Mouse (Mus musculus): ENCODE data around the gene Nosip. TPM values are rescaled to one million over a fixed set of nuclear protein-coding genes. Genes with fewer than 3 reads are reported as not detected.

Gene Nosip
- polyA plus RNA-seq, 1 experiment from 2014 or later = 52.7 TPM

- H3K4me1 ChIP-seq = no peaks in the 10 kb centered on the region
- ATAC-seq = no peak
- H3K9me3 ChIP-seq (replicated peaks) = no peaks in the 10 kb centered on the region
- no peak overlapping the region for H3K4me3 ChIP-seq
- no peak overlapping the region for H3K27ac ChIP-seq
- WGBS = 96% methylated on average over 9 of the region's 9 CpGs
- H3K36me3 ChIP-seq (ENCODE audit: poor library complexity, severe bottlenecking) = peaks cover 99% of the 10 kb centered on the region
- H3K9ac ChIP-seq = no peak overlapping the region
- H3K4me2 ChIP-seq = no peak overlapping the region
- H3K27me3 ChIP-seq = no peaks in the 10 kb centered on the region
Measured at GRCm38 (mm10) chr7:45038411-45038810, 23.8 kb upstream of the Nosip start.

DNA sequence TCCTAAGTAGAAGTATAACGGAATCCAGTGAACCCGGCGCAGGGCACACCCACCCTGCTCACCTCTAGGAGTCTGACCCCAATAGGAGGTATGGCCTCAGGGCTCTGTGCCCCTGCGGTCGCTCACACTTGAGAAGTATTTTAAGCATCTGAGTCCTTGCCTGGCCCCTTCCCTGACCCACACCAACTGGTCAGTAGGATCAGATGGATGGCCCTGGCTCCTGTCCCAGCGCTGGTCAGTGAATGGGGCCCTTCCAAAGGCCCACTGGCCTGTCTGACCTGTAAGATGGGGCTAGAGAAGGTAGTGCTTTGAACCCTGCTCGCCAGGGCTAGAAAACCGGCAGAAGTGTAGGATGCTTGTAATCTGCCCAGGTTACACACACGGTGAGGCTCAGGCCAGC lies 21.4 kb upstream of the Nosip start:
- no peak overlapping the region for H3K4me3 ChIP-seq
- no peak overlapping the region for H3K27ac ChIP-seq
- H3K27me3 ChIP-seq = no peaks in the 10 kb centered on the region
- H3K4me2 ChIP-seq = no peak overlapping the region
- no peak overlapping the region for H3K9ac ChIP-seq
- ATAC-seq = no peak
- 91% methylated on average over 9 of the region's 9 CpGs for WGBS
- H3K36me3 ChIP-seq (ENCODE audit: poor library complexity, severe bottlenecking) = peaks cover 99% of the 10 kb centered on the region
- no peaks in the 10 kb centered on the region for H3K9me3 ChIP-seq (replicated peaks)
- no peaks in the 10 kb centered on the region for H3K4me1 ChIP-seq

GRCm38 (mm10) chr7:45043307-45043706 lies 18.9 kb upstream of the Nosip start:
- Histone ChIP-seq H3K4me2 (no peak overlapping the region), H3K27ac (no peak overlapping the region), H3K4me1 (peaks cover 3% of the 10 kb centered on the region; the same call in 1 of the 2 replicates), H3K4me3 (no peak overlapping the region), H3K9me3 (replicated peaks) (no peaks in the 10 kb centered on the region), H3K36me3 (ENCODE audit: poor library complexity, severe bottlenecking) (peaks cover 99% of the 10 kb centered on the region), H3K27me3 (no peaks in the 10 kb centered on the region), H3K9ac (no peak overlapping the region)
- WGBS = 96% methylated on average over 11 of the region's 14 CpGs
- ATAC-seq = no peak

- Histone ChIP-seq H3K36me3 (ENCODE audit: poor library complexity, severe bottlenecking) (peaks cover 97% of the 10 kb centered on the region), H3K4me1 (peaks cover 13% of the 10 kb centered on the region), H3K4me3 (no peak overlapping the region), H3K27me3 (no peaks in the 10 kb centered on the region), H3K27ac (no peak overlapping the region), H3K9ac (no peak overlapping the region), H3K4me2 (no peak overlapping the region), H3K9me3 (replicated peaks) (no peaks in the 10 kb centered on the region)
- WGBS = 93% methylated on average over 22 of the region's 22 CpGs
- no peak for ATAC-seq
Measured at GRCm38 (mm10) chr7:45045741-45046140, 16.5 kb upstream of the Nosip start.

DNA sequence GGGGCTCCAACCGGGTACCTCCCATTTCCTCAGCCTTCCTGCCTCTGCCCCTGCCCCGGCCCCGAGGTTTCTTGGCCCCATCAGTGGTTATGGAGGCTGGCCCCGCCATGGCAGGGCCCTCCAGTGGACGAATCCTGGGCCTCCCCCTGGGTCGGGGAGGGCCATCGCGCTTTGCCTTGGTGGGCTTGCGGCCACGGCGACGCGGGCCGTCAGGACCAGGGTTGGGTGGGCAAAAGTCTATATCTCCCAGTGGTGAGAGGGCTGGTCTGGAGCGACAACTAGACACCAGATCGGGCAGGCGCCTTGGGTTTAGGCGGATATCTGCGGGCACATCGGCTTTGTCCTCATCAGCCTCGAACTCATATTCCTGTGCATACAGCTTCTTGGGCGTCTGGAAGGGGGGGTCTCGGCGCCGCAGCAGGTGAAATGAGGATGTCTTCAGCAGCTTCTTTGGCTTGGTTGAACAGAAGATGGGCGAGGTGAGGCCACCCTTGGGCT lies 15.3 kb upstream of the Nosip start:
- no peaks in the 10 kb centered on the region for H3K27me3 ChIP-seq
- no peak for ATAC-seq
- no peak overlapping the region for H3K9ac ChIP-seq
- peaks cover 85% of the 10 kb centered on the region for H3K36me3 ChIP-seq (ENCODE audit: poor library complexity, severe bottlenecking)
- 94% methylated on average over 26 of the region's 26 CpGs for WGBS
- no peak overlapping the region for H3K4me3 ChIP-seq
- no peaks in the 10 kb centered on the region for H3K9me3 ChIP-seq (replicated peaks)
- no peak overlapping the region for H3K27ac ChIP-seq
- peaks cover 25% of the 10 kb centered on the region for H3K4me1 ChIP-seq
- H3K4me2 ChIP-seq = no peak overlapping the region

GRCm38 (mm10) chr7:45047491-45047890 lies 14.7 kb upstream of the Nosip start:
- Histone ChIP-seq H3K9ac (no peak overlapping the region), H3K27ac (no peak overlapping the region), H3K4me3 (no peak overlapping the region), H3K4me1 (peaks cover 26% of the 10 kb centered on the region), H3K9me3 (replicated peaks) (no peaks in the 10 kb centered on the region), H3K27me3 (no peaks in the 10 kb centered on the region), H3K36me3 (ENCODE audit: poor library complexity, severe bottlenecking) (peaks cover 79% of the 10 kb centered on the region), H3K4me2 (no peak overlapping the region)
- WGBS = 94% methylated on average over 14 of the region's 14 CpGs
- ATAC-seq = no peak

DNA sequence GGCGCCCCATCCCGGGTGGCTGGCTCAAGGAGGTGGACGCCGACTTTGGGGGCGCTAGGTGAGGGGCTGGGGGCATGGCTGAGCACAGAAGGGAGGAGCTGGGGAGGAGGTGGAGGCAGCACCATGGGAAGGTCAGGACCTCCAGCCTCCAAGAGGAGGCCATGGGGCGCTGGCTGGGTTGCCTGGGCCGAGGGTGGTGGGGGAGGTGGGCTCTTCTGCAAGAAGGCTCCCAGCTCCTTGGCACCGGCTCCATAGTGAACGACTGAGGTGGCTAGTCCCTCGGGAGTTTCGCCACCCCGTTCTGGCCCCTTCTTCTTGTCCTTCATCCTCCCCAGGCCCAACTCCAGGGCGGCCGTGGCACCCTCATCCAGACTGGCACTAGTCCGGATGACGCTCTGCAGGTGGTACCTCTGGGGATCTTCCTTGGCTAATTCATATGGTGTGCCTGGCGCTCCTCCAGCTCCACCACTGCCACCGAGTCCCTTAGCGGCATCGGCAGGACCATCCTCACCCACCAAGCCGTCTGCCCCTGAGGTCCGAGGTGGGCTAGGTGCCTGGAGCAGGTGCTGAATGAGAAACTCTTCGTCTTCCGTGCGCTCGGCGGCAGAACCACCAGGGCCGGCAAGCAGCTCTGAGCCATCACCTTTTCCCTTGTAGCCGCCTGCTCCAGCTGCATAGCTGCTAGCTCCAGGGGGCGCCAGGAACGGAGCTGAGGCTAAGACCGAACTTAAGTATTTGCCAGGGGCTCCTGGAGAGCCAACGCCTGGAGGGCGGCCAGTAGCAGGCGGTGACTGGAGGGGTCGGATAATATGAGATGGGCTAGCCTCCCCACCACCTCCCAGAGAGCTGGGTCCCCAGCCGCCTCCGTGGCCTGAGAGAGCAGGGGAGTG lies 14.0 kb upstream of the Nosip start:
- H3K9ac ChIP-seq = no peak overlapping the region
- whole genome bisulfite sequencing = 93% methylated on average over 38 of the region's 38 CpGs
- no peak overlapping the region for H3K4me3 ChIP-seq
- peaks cover 26% of the 10 kb centered on the region for H3K4me1 ChIP-seq
- no peaks in the 10 kb centered on the region for H3K27me3 ChIP-seq
- no peaks in the 10 kb centered on the region for H3K9me3 ChIP-seq (replicated peaks)
- no peak overlapping the region for H3K27ac ChIP-seq
- no peak overlapping the region for H3K4me2 ChIP-seq
- H3K36me3 ChIP-seq (ENCODE audit: poor library complexity, severe bottlenecking) = peaks cover 72% of the 10 kb centered on the region
- no peak for ATAC-seq

DNA sequence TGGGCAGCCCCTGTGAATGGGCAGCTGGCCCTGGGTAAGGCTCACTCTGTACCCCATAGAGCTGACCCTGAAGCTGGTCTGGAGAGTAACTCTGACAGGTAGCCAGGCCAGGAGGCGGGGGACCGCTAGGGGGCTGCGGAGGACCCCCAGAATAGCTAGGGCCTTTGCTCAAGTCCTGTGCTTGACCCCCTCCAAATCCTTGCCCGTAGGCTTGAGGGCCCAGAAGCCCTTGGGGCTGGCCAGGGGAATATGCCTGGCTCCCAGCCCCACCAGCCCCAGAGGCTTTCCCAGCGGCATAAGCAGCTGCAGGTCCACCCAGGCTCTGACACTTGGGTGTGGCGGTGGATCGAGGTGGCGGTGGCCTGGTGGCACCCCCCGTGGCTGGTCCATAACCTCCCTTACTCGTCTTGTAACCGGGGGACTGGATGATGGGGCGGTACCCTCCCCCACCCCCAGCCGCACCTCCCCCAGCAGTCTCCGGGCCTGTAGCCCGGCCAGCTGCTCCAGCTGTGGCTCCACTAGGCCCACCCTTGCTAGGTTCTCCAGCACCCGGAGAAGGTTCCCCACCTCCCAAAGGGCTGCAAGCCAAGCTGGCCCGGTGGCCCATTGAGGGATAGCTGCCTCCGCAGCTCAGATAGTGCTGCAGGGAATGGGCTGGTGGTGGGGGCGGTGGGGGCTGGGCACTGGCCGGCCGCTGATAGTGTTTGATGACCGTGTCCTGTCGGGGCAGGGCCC lies 13.1 kb upstream of the Nosip start:
- Histone ChIP-seq H3K4me3 (no peak overlapping the region), H3K4me2 (no peak overlapping the region), H3K4me1 (peaks cover 31% of the 10 kb centered on the region), H3K27me3 (no peaks in the 10 kb centered on the region), H3K27ac (no peak overlapping the region), H3K9ac (no peak overlapping the region), H3K9me3 (replicated peaks) (no peaks in the 10 kb centered on the region), H3K36me3 (ENCODE audit: poor library complexity, severe bottlenecking) (peaks cover 63% of the 10 kb centered on the region)
- 93% methylated on average over 23 of the region's 23 CpGs for WGBS
- ATAC-seq = no peak

DNA sequence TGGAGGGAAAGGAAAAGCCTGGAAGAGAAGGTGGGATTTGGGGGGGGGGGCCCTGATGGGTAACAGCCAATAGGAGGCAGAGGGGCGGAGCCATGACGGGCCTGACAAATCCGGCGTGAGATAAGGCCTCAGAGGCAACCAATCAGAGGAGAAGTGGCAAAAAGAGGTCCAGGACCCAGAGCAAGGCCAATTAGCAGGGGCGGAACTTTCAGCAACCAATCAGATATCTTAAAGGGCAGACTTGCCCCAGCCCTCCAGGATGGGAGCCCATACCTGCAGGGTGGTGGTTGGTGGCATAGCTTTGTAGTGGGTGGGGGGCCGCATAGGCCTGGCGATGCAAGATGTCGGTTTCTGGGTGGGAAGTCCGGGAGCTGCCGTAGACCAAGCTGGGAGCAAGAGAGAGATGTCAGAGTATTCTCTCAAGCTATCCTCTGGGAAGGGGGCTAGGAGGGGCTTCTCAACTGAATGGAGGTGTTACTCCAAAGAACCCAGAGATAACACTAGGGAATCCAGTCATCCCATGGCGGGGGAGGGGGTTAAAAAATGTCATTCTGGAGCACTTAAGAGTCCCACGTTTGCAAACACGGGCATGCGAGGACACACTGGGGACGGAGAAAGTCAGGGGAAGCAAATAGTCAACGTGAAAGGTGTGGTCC lies 11.2 kb upstream of the Nosip start:
- Histone ChIP-seq H3K36me3 (ENCODE audit: poor library complexity, severe bottlenecking) (peaks cover 43% of the 10 kb centered on the region), H3K4me3 (peak overlapping the region; percentile 93), H3K9ac (peak overlapping the region; percentile 93), H3K9me3 (replicated peaks) (no peaks in the 10 kb centered on the region), H3K27ac (peak overlapping the region; percentile 100), H3K4me1 (peaks cover 31% of the 10 kb centered on the region), H3K27me3 (no peaks in the 10 kb centered on the region), H3K4me2 (peak overlapping the region; percentile 97)
- ATAC-seq = peak; percentile 57
- WGBS = 1% methylated on average over 16 of the region's 16 CpGs

DNA sequence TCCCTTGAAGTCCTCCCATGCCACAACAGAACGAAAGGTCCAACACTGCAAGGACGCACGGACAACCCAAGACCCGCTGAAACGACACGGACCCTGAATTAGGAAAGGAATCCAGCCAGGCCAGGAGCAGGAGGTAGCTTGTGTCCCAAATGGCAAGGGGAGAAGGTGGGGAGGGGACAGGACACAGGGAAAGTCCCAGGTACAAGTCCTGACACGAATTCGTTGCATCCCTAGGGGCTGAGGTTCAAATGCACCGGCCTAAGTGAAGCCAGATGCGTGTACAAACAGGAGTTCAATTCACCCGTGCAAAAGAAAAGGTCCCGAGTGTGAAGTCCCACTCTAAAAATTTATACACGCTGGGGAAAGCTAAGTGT lies 10.6 kb upstream of the Nosip start:
- H3K27me3 ChIP-seq = no peaks in the 10 kb centered on the region
- H3K4me1 ChIP-seq = peaks cover 30% of the 10 kb centered on the region
- peak overlapping the region; percentile 93 for H3K4me3 ChIP-seq
- H3K9ac ChIP-seq = peak overlapping the region; percentile 93
- H3K36me3 ChIP-seq (ENCODE audit: poor library complexity, severe bottlenecking) = peaks cover 38% of the 10 kb centered on the region
- no peak for ATAC-seq
- peak overlapping the region; percentile 97 for H3K4me2 ChIP-seq
- H3K9me3 ChIP-seq (replicated peaks) = no peaks in the 10 kb centered on the region
- WGBS = under 1% methylated on average over 13 of the region's 13 CpGs
- peak overlapping the region; percentile 100 for H3K27ac ChIP-seq

GRCm38 (mm10) chr7:45052181-45052861 lies 9.9 kb upstream of the Nosip start:
- peak overlapping the region; percentile 100 for H3K27ac ChIP-seq
- peaks cover 28% of the 10 kb centered on the region for H3K4me1 ChIP-seq
- H3K36me3 ChIP-seq (ENCODE audit: poor library complexity, severe bottlenecking) = peaks cover 31% of the 10 kb centered on the region
- under 1% methylated on average over 37 of the region's 38 CpGs for WGBS
- no peaks in the 10 kb centered on the region for H3K9me3 ChIP-seq (replicated peaks)
- H3K4me2 ChIP-seq = peak overlapping the region; percentile 97
- peak overlapping the region; percentile 93 for H3K4me3 ChIP-seq
- no peak for ATAC-seq
- H3K27me3 ChIP-seq = no peaks in the 10 kb centered on the region
- peak overlapping the region; percentile 93 for H3K9ac ChIP-seq

Measured in forebrain, embryonic 13.5 days (tissue).